Mouse (Mus musculus) megakaryocyte, embryonic 14.5 days (primary cell): Measurements from ENCODE around the gene Mybph.

ENCODE experiments used
- FLI1 ChIP-seq: IDR thresholded peaks from 2 replicates; pipeline ENCODE4 v1.6.1; 2012; ENCODE audit warnings: low read length, inconsistent platforms, mixed read lengths
- GATA1 ChIP-seq: IDR thresholded peaks from 3 replicates; pipeline ENCODE4 v1.6.1; 2012; ENCODE audit warnings: mixed read lengths, low read length, inconsistent platforms, borderline replicate concordance

DNA sequence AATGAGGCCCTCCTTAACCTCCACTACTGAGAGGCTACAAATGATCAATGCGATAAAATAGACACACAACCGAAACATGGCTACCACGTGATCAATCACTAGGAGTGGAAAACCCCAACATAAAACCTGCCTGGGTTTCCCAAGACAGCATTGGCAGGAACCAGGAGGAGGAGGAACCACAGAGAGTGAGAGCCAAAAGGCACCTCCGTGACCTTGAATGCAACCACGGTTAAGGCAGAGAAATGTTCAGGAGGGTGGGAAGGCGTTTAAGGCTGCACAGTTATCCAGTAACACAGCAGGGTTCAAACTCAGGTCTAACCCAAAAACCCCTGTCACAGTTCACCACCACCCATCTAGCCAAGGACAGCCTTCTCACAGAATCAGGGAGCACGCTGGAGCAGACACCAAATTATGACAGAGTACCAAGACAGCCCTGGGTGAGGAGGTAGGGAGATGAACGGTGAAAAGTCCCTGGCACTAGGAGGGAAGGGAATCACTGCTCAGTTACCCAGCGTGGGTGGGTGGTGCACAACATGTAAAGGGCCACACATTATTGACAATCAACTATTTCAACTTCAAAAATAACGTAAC is 37.5 kb downstream of the Mybph start:
- no peak for TF ChIP-seq GATA1
- TF ChIP-seq FLI1, result no peak
